Mouse (Mus musculus) myocyte (in vitro differentiated cells): ENCODE results near the gene Gm43517. TPM values are rescaled to one million over a fixed set of nuclear protein-coding genes. Genes with fewer than 3 reads are reported as not detected.

ENCODE experiments used
- H3K27me3 ChIP-seq: one replicate; pipeline ENCODE4 v1.6.1; 2011; ENCODE audit not compliant: control insufficient read depth, insufficient read depth, insufficient read length
- H3K36me3 ChIP-seq: one replicate; pipeline ENCODE4 v1.6.1; 2011; ENCODE audit not compliant: control insufficient read depth, insufficient read depth
- H3K4me2 ChIP-seq: one replicate; pipeline ENCODE4 v1.6.1; 2011; ENCODE audit warnings: low read depth, control low read depth
- H3K4me3 ChIP-seq: one replicate; pipeline ENCODE4 v1.5.1; 2011; ENCODE audit warnings: mild to moderate bottlenecking, control low read depth, moderate library complexity
- H3K79me2 ChIP-seq: one replicate; pipeline ENCODE4 v1.6.1; 2011; ENCODE audit not compliant: control insufficient read depth, insufficient read depth
- H3ac ChIP-seq: one replicate; pipeline ENCODE4 v1.6.1; 2011; ENCODE audit not compliant: control insufficient read depth, insufficient read length
- CEBPB ChIP-seq: IDR thresholded peaks from 2 replicates; pipeline ENCODE4 v1.6.1; 2011; ENCODE audit warnings: mild to moderate bottlenecking, moderate library complexity; ENCODE audit not compliant: poor library complexity, insufficient read depth, severe bottlenecking
- E2F4 ChIP-seq: IDR thresholded peaks from one replicate; pipeline ENCODE4 v1.6.1; 2011; ENCODE audit warnings: mild to moderate bottlenecking, control low read depth, moderate library complexity; ENCODE audit not compliant: insufficient read depth
- MAX ChIP-seq: IDR thresholded peaks from one replicate; pipeline ENCODE4 v1.6.1; 2011; ENCODE audit warnings: low read depth, mild to moderate bottlenecking, control low read depth
- MYOD1 ChIP-seq, 3 experiments: IDR thresholded peaks; one replicate each; pipeline ENCODE4 v1.6.1; 2011; ENCODE audit warnings: control low read depth in 2 of 3, low read depth in 2 of 3, mild to moderate bottlenecking in 2 of 3, moderate library complexity in 1 of 3; ENCODE audit not compliant: insufficient read length in 2 of 3, control insufficient read depth in 1 of 3
- MYOG ChIP-seq, 3 experiments: IDR thresholded peaks; one replicate each; pipeline ENCODE4 v1.6.1; 2011; ENCODE audit warnings: control low read depth in 2 of 3, low read depth in 2 of 3, mild to moderate bottlenecking in 2 of 3; ENCODE audit not compliant: insufficient read length in 2 of 3, control insufficient read depth in 1 of 3, insufficient read depth in 1 of 3
- POLR2A ChIP-seq: IDR thresholded peaks from one replicate; pipeline ENCODE4 v1.6.1; 2011; ENCODE audit warnings: low read depth, mild to moderate bottlenecking, control low read depth, moderate library complexity; ENCODE audit not compliant: insufficient read length
- POLR2AphosphoS2 ChIP-seq: IDR thresholded peaks from one replicate; pipeline ENCODE4 v1.6.1; 2011; ENCODE audit warnings: low read depth, control low read depth; ENCODE audit not compliant: insufficient read length
- REST ChIP-seq: IDR thresholded peaks from one replicate; pipeline ENCODE4 v1.6.1; 2011; ENCODE audit warnings: mild to moderate bottlenecking, control low read depth, moderate library complexity; ENCODE audit not compliant: insufficient read depth, insufficient read length
- SRF ChIP-seq: IDR thresholded peaks from one replicate; pipeline ENCODE4 v1.6.1; 2011; ENCODE audit warnings: low read depth; ENCODE audit not compliant: control insufficient read depth, insufficient read length
- TCF12 ChIP-seq: IDR thresholded peaks from one replicate; pipeline ENCODE4 v1.6.1; 2011; ENCODE audit warnings: mild to moderate bottlenecking, control low read depth; ENCODE audit not compliant: poor library complexity, insufficient read depth, severe bottlenecking
- TCF3 ChIP-seq: IDR thresholded peaks from one replicate; pipeline ENCODE4 v1.6.1; 2011; ENCODE audit warnings: low read depth, control low read depth; ENCODE audit not compliant: insufficient read length
- USF1 ChIP-seq: IDR thresholded peaks from one replicate; pipeline ENCODE4 v1.6.1; 2011; ENCODE audit warnings: low read depth, mild to moderate bottlenecking, control low read depth, moderate library complexity
- polyA plus RNA-seq: library from polyadenylated mRNA; unstranded; fragments of >200 nt; fragmentation: generic; extraction: Trizol; gene quantifications from one replicate; pipeline ENCODE4 v1.2.1, GENCODE M21; 2012; ENCODE audit warnings: missing spikeins

The Gm43517 gene
- polyA plus RNA-seq, 1 experiment, result not detected

DNA sequence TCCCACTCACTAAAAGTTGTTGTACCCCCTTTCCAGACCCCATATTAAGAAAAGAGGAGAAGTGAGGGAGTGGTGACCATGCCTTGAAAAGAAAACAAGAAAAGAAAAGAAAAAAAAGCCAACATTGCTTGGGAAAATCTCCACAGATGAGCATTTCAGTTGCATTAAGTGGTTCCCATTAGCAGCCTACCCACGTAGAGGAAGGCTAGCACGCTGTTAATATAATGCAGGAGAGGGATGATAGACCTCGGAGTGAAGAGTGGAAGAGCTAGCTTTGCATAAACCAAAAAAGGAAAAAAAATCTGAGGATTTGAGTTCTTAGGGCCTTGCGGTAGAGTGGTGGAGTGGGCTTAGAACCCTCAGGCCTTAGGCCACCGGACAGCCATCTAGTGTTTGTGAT is 11.8 kb upstream of the Gm43517 start:
- Histone ChIP-seq H3K36me3 (no peaks in the 10 kb centered on the region), H3K4me3 (no peak overlapping the region), H3ac (no peak overlapping the region), H3K4me2 (no peak overlapping the region), H3K27me3 (no peaks in the 10 kb centered on the region), H3K79me2 (no peaks in the 10 kb centered on the region)
- TF ChIP-seq MYOG (IDR thresholded peaks at IDR 0.05; ENCODE audit: control insufficient read depth in 1 of 3, insufficient read depth in 1 of 3, insufficient read length in 2 of 3, low read depth in 2 of 3), result no peak
- no peak for TF ChIP-seq CEBPB
- no peak for TF ChIP-seq POLR2A
- TF ChIP-seq E2F4, result no peak
- no peak for TF ChIP-seq USF1
- no peak for TF ChIP-seq SRF
- TF ChIP-seq POLR2AphosphoS2, result no peak
- TF ChIP-seq MYOD1 (IDR thresholded peaks at IDR 0.05; ENCODE audit: control insufficient read depth in 1 of 3, insufficient read length in 2 of 3, low read depth in 2 of 3), result no peak
- TF ChIP-seq REST, result no peak
- TF ChIP-seq MAX, result no peak
- TF ChIP-seq TCF3, result no peak
- no peak for TF ChIP-seq TCF12

DNA sequence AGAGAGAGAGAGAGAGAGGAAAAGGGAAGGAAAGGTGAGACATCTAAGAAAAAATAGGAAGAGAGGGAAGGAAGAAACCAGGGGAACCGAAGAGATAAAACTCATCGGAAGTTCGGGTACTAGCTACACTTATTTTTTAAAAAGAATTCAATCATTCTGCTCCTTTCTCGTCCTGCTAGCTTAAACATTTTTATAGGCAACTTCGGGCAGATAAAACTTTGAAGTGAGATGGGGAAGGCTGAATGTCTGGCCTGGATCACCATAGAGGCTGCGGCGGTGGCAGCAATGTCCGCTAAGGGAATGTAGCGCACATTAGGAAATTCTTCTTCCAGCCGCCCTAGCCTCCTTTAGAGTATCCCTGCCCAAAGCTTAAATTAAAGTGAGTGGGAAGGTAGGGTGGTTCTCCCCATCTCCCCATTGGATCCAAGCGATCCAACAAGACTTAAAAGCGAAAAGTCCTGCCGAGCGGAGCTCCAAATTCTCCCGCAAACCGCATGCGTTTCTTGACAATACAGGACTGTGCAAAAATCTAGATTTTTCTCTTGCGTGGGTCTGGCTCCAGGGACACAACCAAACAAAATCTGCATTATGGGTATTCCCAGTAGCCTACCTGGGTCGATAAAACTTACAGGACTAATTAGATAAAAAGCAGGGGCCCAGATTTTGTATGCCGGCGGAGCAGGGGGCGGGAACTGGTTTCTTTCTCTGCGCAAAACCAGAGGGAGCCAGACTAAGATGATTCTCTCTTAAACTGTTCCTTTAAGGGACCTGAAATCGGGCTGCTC is 11.0 kb upstream of the Gm43517 start:
- TF ChIP-seq TCF3 (no peak), CEBPB (no peak), E2F4 (no peak), USF1 (no peak), MYOD1 (IDR thresholded peaks at IDR 0.05; ENCODE audit: control insufficient read depth in 1 of 3, insufficient read length in 2 of 3, low read depth in 2 of 3) (no peak), MYOG (IDR thresholded peaks at IDR 0.05; ENCODE audit: control insufficient read depth in 1 of 3, insufficient read depth in 1 of 3, insufficient read length in 2 of 3, low read depth in 2 of 3) (no peak), SRF (no peak)
- Histone ChIP-seq H3K79me2 (no peaks in the 10 kb centered on the region), H3K36me3 (no peaks in the 10 kb centered on the region), H3K4me3 (no peak overlapping the region), H3ac (no peak overlapping the region), H3K4me2 (peak overlapping the region; percentile 57), H3K27me3 (no peaks in the 10 kb centered on the region)

DNA sequence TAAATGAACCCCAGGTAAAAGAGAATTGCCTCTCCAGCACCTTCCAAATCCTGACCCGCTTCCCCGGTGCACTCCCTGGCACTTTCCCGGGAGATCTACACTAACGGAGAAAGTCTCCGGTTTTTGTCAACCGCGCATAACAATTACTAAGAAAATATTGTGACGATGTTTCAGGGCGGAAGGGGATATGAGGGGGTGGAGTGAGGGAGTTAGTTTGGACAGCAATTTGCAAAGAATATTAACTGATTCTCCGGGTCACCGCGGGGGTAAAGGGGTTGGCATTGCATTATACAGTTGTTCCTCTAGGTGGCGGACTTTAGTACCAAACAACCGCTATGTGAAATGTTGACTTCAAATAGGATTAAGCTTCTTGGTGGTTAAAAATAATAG is 10.4 kb upstream of the Gm43517 start:
- no peaks in the 10 kb centered on the region for H3K79me2 ChIP-seq
- peak overlapping the region; percentile 57 for H3K4me2 ChIP-seq
- TF ChIP-seq MAX (no peak), USF1 (no peak), MYOD1 (IDR thresholded peaks at IDR 0.05; ENCODE audit: control insufficient read depth in 1 of 3, insufficient read length in 2 of 3, low read depth in 2 of 3) (no peak), REST (no peak), TCF3 (no peak), CEBPB (no peak), SRF (no peak), MYOG (IDR thresholded peaks at IDR 0.05; ENCODE audit: control insufficient read depth in 1 of 3, insufficient read depth in 1 of 3, insufficient read length in 2 of 3, low read depth in 2 of 3) (no peak)
- H3K27me3 ChIP-seq, result no peaks in the 10 kb centered on the region
- H3ac ChIP-seq, result no peak overlapping the region
- H3K4me3 ChIP-seq, result no peak overlapping the region
- no peaks in the 10 kb centered on the region for H3K36me3 ChIP-seq

DNA sequence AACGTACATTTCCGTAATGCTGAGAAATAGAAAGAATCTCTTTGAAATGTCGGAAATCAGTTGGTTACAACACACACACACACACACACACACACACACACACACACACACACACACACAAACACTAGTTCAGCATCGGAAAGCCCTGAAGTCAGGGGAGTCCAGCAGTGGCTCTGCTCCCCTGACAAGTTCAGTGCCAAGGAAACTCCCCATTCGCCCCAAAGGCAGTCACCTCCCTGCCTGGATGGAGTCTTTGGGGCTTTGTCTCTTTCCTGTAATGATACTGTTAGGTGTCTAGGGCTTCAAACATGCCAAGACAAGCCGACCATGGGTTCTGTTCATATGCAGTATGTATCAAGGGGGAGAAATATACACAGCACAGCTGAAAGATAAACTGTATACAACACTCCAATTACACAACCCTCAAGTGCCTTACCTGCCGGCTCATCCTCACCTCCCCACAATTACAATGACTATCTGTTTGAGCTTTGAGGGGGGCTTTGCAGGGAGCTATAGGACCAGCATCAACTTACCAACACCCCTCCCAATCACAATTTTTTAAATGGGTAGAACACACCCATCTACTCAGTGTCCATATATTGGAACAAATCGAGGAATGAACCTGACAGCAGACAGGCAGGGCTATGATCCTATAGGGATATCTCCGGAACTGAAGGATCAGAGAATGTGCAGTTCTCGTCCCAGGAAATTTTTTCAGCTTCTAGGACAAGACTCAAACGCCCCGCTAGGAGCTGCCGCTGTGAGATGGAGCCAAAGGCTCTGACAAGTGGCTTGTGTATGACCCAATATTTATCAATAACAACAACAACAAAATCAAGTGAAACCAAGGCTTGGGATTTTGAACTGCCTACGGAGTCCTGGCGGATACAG is 9.3 kb upstream of the Gm43517 start:
- no peak overlapping the region for H3K4me2 ChIP-seq
- H3ac ChIP-seq, result no peak overlapping the region
- H3K4me3 ChIP-seq, result no peak overlapping the region
- H3K36me3 ChIP-seq, result no peaks in the 10 kb centered on the region
- no peaks in the 10 kb centered on the region for H3K27me3 ChIP-seq
- H3K79me2 ChIP-seq, result no peaks in the 10 kb centered on the region
- TF ChIP-seq TCF3 (no peak), POLR2A (no peak), TCF12 (no peak), MYOG (IDR thresholded peaks at IDR 0.05; ENCODE audit: control insufficient read depth in 1 of 3, insufficient read depth in 1 of 3, insufficient read length in 2 of 3, low read depth in 2 of 3) (no peak), MAX (no peak), E2F4 (no peak), REST (no peak), SRF (no peak), MYOD1 (IDR thresholded peaks at IDR 0.05; ENCODE audit: control insufficient read depth in 1 of 3, insufficient read length in 2 of 3, low read depth in 2 of 3) (no peak), POLR2AphosphoS2 (no peak), CEBPB (no peak), USF1 (no peak)
